Comparison of ENCODE assay signal across 24 mouse cellular contexts in the genomic region with DNA sequence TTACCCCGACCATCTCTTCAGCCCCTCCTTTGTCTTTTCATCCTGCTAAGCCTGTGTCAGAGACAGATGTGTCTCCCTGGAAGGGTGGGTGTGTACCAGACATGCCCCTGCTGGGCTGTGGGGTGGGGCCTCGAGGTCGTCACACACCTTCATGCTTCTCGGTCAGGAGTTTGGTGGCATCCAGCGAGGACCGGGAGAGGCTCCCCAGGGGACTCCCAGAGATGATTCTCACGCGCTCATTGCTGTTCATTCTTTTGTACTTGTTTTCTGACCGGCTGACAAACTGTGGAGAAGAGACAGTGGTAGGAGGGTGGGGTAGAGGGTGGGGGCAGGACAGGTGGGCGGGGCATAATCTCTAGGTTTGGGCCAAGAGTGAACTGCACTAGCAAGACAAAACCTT. TPM values are rescaled to one million over a fixed set of nuclear protein-coding genes. Genes with fewer than 3 reads are reported as not detected.
DNase-seq lines count a peak whose midpoint lies in the region; ATAC-seq and TF ChIP-seq lines count a peak whose summit lies in the region.
"Had no signal": no experiment of that assay in that cellular context is flagged by ENCODE, and none has a peak within 500 bp of the region (broad histone marks: within the 10 kb centered on the region; RNA-seq: fewer than 3 reads in every experiment).

No protein-coding gene starts in this region.

- 52% methylated on average over 10 of the region's 10 CpGs for WGBS in kidney, embryonic 14.5 days
- WGBS in kidney, adult 2 months = 47% methylated on average over 10 of the region's 10 CpGs

- H3K9me3 ChIP-seq in kidney, embryonic 14.5 days (ENCODE audit: control insufficient read depth, low read length) = no peaks in the 10 kb centered on the region
- H3K9me3 ChIP-seq in ES-Bruce4 (replicated peaks; ENCODE audit: control insufficient read depth, insufficient read depth, low read length, poor library complexity, severe bottlenecking) = no peaks in the 10 kb centered on the region
- H3K9me3 ChIP-seq in ES-E14 (ENCODE audit: control insufficient read depth, insufficient read depth, low read depth, low read length) = no peaks in the 10 kb centered on the region
- H3K9me3 ChIP-seq: embryonic facial prominence, embryonic 15.5 days; forebrain, embryonic 15.5 days; hindbrain, embryonic 12.5 days; hindbrain, embryonic 15.5 days had no signal

- no peak overlapping the region for H3K4me2 ChIP-seq in kidney, embryonic 14.5 days (replicated peaks; ENCODE audit: low read depth, low read length)
- H3K4me2 ChIP-seq: embryonic facial prominence, embryonic 12.5 days; embryonic facial prominence, embryonic 15.5 days; forebrain, embryonic 12.5 days; forebrain, embryonic 15.5 days; heart, embryonic 11.5 days; hindbrain, embryonic 12.5 days; hindbrain, embryonic 15.5 days had no signal

- peak; percentile 56; the same call in 1 of the 2 replicates for ATAC-seq in kidney, embryonic 14.5 days (ENCODE audit: low FRiP score, low TSS enrichment)
- ATAC-seq: CD4-positive, CD25-positive, alpha-beta regulatory T cell, adult 4 months; forebrain, embryonic 15.5 days; intestine, postnatal 0 days had no signal

- DNase-seq in kidney, adult 2 months = no peak
- DNase-seq in ES-E14 (ENCODE audit: low read depth, low spot score) = peak; percentile 41
- DNase-seq in gastrocnemius, postnatal 36 days = no peak
- no peak for DNase-seq in spleen, postnatal 36 days (ENCODE audit: low spot score in 2 of 2)
- DNase-seq: adrenal gland, adult 2 months; adrenal gland, postnatal 14 days; cerebellum, adult 11 months; cerebellum, adult 2 months; cerebellum, adult 9-11 months; cerebellum, postnatal 25 days; gastrocnemius, adult 2 months; gastrocnemius, postnatal 14 days; heart, adult 2 months had no signal

- no peaks in the 10 kb centered on the region for H3K27me3 ChIP-seq in kidney, embryonic 14.5 days (ENCODE audit: control insufficient read depth, insufficient read depth, low read length)
- H3K27me3 ChIP-seq in kidney, adult 2 months (replicated peaks; ENCODE audit: control insufficient read depth, insufficient read depth, low read length) = no peaks in the 10 kb centered on the region
- no peaks in the 10 kb centered on the region for H3K27me3 ChIP-seq in ES-Bruce4 (ENCODE audit: control insufficient read depth, insufficient read depth, low read length, poor library complexity, severe bottlenecking)
- H3K27me3 ChIP-seq: embryonic facial prominence, embryonic 12.5 days; embryonic facial prominence, embryonic 15.5 days; forebrain, embryonic 12.5 days; forebrain, embryonic 15.5 days; hindbrain, embryonic 12.5 days; hindbrain, embryonic 15.5 days had no signal

- no peak overlapping the region for H3K4me3 ChIP-seq in kidney, embryonic 14.5 days (ENCODE audit: low read length)
- no peak overlapping the region for H3K4me3 ChIP-seq in kidney, adult 2 months (ENCODE audit: insufficient read depth, low read depth, low read length)
- H3K4me3 ChIP-seq in ES-Bruce4 (ENCODE audit: low read depth, low read length) (no peak overlapping the region), ES-E14 (ENCODE audit: insufficient read depth in 1 of 2, low read depth in 1 of 2, low read length in 2 of 2, poor library complexity in 1 of 2, severe bottlenecking in 1 of 2) (no peak overlapping the region)
- H3K4me3 ChIP-seq: embryonic facial prominence, embryonic 12.5 days; embryonic facial prominence, embryonic 15.5 days; forebrain, embryonic 12.5 days; forebrain, embryonic 15.5 days; gastrocnemius, adult 2 months; heart, adult 2 months; hindbrain, embryonic 12.5 days; hindbrain, embryonic 15.5 days had no signal

- peak; percentile 40; the same call in 1 of the 2 replicates for TF ChIP-seq EP300 in ES-Bruce4 (IDR thresholded peaks at IDR 0.05; ENCODE audit: insufficient read depth, low read depth, low read length)

- in situ Hi-C loops in ES-E14 (cut with MboI; ENCODE audit: low sequenced_read_pairs in 2 of 2, unreplicated experiment in 2 of 2) = no loop called here

- H3K36me3 ChIP-seq in kidney, embryonic 14.5 days (ENCODE audit: control insufficient read depth, insufficient read depth, low read length) = no peaks in the 10 kb centered on the region
- H3K36me3 ChIP-seq in kidney, adult 2 months (ENCODE audit: control insufficient read depth, insufficient read depth, low read length) = no peaks in the 10 kb centered on the region
- H3K36me3 ChIP-seq in ES-Bruce4 (ENCODE audit: control insufficient read depth, insufficient read depth, low read length, poor library complexity, severe bottlenecking) (no peaks in the 10 kb centered on the region), ES-E14 (ENCODE audit: control insufficient read depth, insufficient read depth, low read length, poor library complexity, severe bottlenecking) (no peaks in the 10 kb centered on the region)
- H3K36me3 ChIP-seq: embryonic facial prominence, embryonic 12.5 days; embryonic facial prominence, embryonic 15.5 days; forebrain, embryonic 12.5 days; forebrain, embryonic 15.5 days; hindbrain, embryonic 12.5 days; hindbrain, embryonic 15.5 days had no signal

- no peaks in the 10 kb centered on the region for H3K4me1 ChIP-seq in kidney, embryonic 14.5 days (ENCODE audit: control insufficient read depth, insufficient read depth, low read length)
- H3K4me1 ChIP-seq in kidney, adult 2 months (ENCODE audit: control insufficient read depth, insufficient read depth, low read length) = no peaks in the 10 kb centered on the region
- H3K4me1 ChIP-seq in ES-Bruce4 (ENCODE audit: control insufficient read depth, insufficient read depth, low read length) (no peaks in the 10 kb centered on the region), ES-E14 (ENCODE audit: control insufficient read depth in 2 of 2, insufficient read depth in 2 of 2, low read length in 2 of 2, poor library complexity in 1 of 2) (peaks cover 2 to 16% of the 10 kb centered on the region in 2 experiments; a peak in 2 of 4 replicates)
- H3K4me1 ChIP-seq: forebrain, embryonic 12.5 days; forebrain, embryonic 15.5 days; hindbrain, embryonic 15.5 days had no signal

- H3K9ac ChIP-seq in kidney, embryonic 14.5 days (ENCODE audit: low read depth, low read length) = no peak overlapping the region
- H3K9ac ChIP-seq in ES-Bruce4 (ENCODE audit: low read depth, poor library complexity, severe bottlenecking) (no peak overlapping the region), ES-E14 (ENCODE audit: insufficient read depth, low read depth, low read length, poor library complexity, severe bottlenecking) (no peak overlapping the region)
- H3K9ac ChIP-seq: embryonic facial prominence, embryonic 12.5 days; embryonic facial prominence, embryonic 15.5 days; forebrain, embryonic 12.5 days; forebrain, embryonic 15.5 days; hindbrain, embryonic 12.5 days; hindbrain, embryonic 15.5 days had no signal

- TF ChIP-seq CTCF in kidney, adult 2 months (conservative IDR thresholded peaks at IDR 0.05; ENCODE audit: insufficient read depth, insufficient read length, low read depth, low read length) = no peak
- no peak for TF ChIP-seq CTCF in ES-Bruce4 (IDR thresholded peaks at IDR 0.05; ENCODE audit: low read depth, low read length)

- no peak overlapping the region for H3K27ac ChIP-seq in kidney, embryonic 14.5 days (ENCODE audit: low read depth, low read length)
- no peak overlapping the region for H3K27ac ChIP-seq in kidney, adult 2 months (ENCODE audit: insufficient read depth, low read depth, low read length)
- no peak overlapping the region for H3K27ac ChIP-seq in ES-Bruce4 (ENCODE audit: insufficient read depth, low read length)
- H3K27ac ChIP-seq in ES-E14 (ENCODE audit: insufficient read depth, low read depth, low read length, poor library complexity, severe bottlenecking) = no peak overlapping the region
- H3K27ac ChIP-seq: embryonic facial prominence, embryonic 12.5 days; embryonic facial prominence, embryonic 15.5 days; forebrain, embryonic 12.5 days; forebrain, embryonic 15.5 days; gastrocnemius, adult 2 months; heart, adult 2 months; hindbrain, embryonic 12.5 days; hindbrain, embryonic 15.5 days had no signal

- no peak for TF ChIP-seq POLR2A in kidney, adult 2 months (IDR thresholded peaks at IDR 0.05; ENCODE audit: low read depth, low read length)
- TF ChIP-seq POLR2A in ES-Bruce4 (IDR thresholded peaks at IDR 0.05; ENCODE audit: insufficient read depth, low read length) = no peak

- intact Hi-C loops in gastrocnemius, postnatal 36 days (cut with DNase I) = no loop called here

TF ChIP-seq in ES-E14, 5 proteins besides CTCF, POLR2A, EP300 and RAD21:
- TF ChIP-seq ZNF384 (IDR thresholded peaks at IDR 0.05; ENCODE audit: low read depth, low read length) (no peak), ZC3H11A (IDR thresholded peaks at IDR 0.05; ENCODE audit: borderline replicate concordance, low read depth, low read length) (no peak), HCFC1 (IDR thresholded peaks at IDR 0.05; ENCODE audit: borderline replicate concordance, insufficient read depth, low read length) (no peak), CHD2 (IDR thresholded peaks at IDR 0.05; ENCODE audit: low read depth, low read length) (no peak), MAFK (IDR thresholded peaks at IDR 0.05; ENCODE audit: insufficient read depth, low read depth, low read length) (no peak)

RNA-seq across cellular contexts. Expression of gene Gna12, which starts 49.9 kb away (rescaled TPM):
- 20.4 and 22.1 TPM in 2 replicates for polyA plus RNA-seq in kidney, embryonic 14.5 days (2014; fragmentation: Nextera tagmentation; extraction: Ambion mirVana)
- 122 and 136 TPM in 2 replicates for polyA plus RNA-seq in kidney, adult 2 months (2012; rRNA removed)
- 29.9 and 34.1 TPM in 2 replicates for polyA plus RNA-seq in ES-Bruce4 (2011; ENCODE audit: insufficient read depth, insufficient read length, low read depth, missing spikeins)
- total RNA-seq in ES-E14 (2012; rRNA removed) = 40.9 and 50.4 TPM in 2 replicates
- 10 to 100 TPM; 23.1 to 26.4 TPM for total RNA-seq in gastrocnemius, postnatal 36 days (2021)
